Mouse (Mus musculus) stomach, embryonic 15.5 days (tissue): Measurements from ENCODE around the gene Lhb. TPM values are rescaled to one million over a fixed set of nuclear protein-coding genes. Genes with fewer than 3 reads are reported as not detected.
A peak's percentile ranks its signal among the peaks of the same experiment; 100 is the strongest.

Experiments used
- ATAC-seq: fragments of 200-750 bp; cut with Nextera tagmentation; 2 replicates; pipeline ENCODE4 v1.8.0; 2017; ENCODE audit warnings: low read depth, moderate number of reproducible peaks, moderate TSS enrichment; ENCODE audit not compliant: insufficient read depth, low FRiP score
- H3K27ac ChIP-seq: fragments of 300-500 bp; sonication (generic); 2 replicates; pipeline ENCODE4 v1.5.1; 2015; ENCODE audit warnings: mild to moderate bottlenecking, inconsistent platforms
- H3K27me3 ChIP-seq: fragments of 300-500 bp; sonication (generic); replicated peaks from 2 replicates; pipeline ENCODE4 v1.6.1; 2015; ENCODE audit warnings: inconsistent platforms
- H3K36me3 ChIP-seq: fragments of 300-500 bp; sonication (generic); 2 replicates; pipeline ENCODE4 v1.6.1; 2015; ENCODE audit warnings: inconsistent platforms
- H3K4me1 ChIP-seq: fragments of 300-500 bp; sonication (generic); 2 replicates; pipeline ENCODE4 v1.6.1; 2015; ENCODE audit warnings: inconsistent platforms
- H3K4me2 ChIP-seq: fragments of 300-500 bp; sonication (generic); 2 replicates; pipeline ENCODE4 v1.6.1; 2015; ENCODE audit warnings: mild to moderate bottlenecking, inconsistent platforms
- H3K4me3 ChIP-seq: fragments of 300-500 bp; sonication (generic); replicated peaks from 2 replicates; pipeline ENCODE4 v1.5.1; 2015; ENCODE audit warnings: inconsistent platforms
- H3K9ac ChIP-seq: fragments of 300-500 bp; sonication (generic); 2 replicates; pipeline ENCODE4 v1.6.1; 2015; ENCODE audit warnings: inconsistent platforms
- H3K9me3 ChIP-seq: fragments of 300-500 bp; sonication (generic); 2 replicates; pipeline ENCODE4 v1.6.1; 2016; ENCODE audit warnings: inconsistent platforms
- WGBS: fragments of 180-500 bp; shearing (Covaris S2); methylation state at CpG from one replicate; pipeline ENCODE4 v1.1.7; 2015; 5-methylcytosine and 5-hydroxymethylcytosine counted together
- polyA plus RNA-seq: library from polyadenylated mRNA; unstranded; fragments of >200 nt; fragmentation: Nextera tagmentation; extraction: Ambion mirVana; gene quantifications from 2 replicates; pipeline ENCODE4 v1.2.1, GENCODE M21; 2015

Gene Lhb
- polyA plus RNA-seq, 1 experiment from 2014 or later, result not detected

GRCm38 (mm10) chr7:45405091-45406075 is 15.2 kb upstream of the Lhb start, which contains the start of gene Kcna7:
Gene Kcna7, plus strand, starts transcription at chr7:45405653.
- 12% methylated on average over 28 of the region's 28 CpGs for WGBS
- no peak within 1 kb of the TSS; the same call in 1 of the 2 replicates for H3K9ac ChIP-seq
- peak within 1 kb of the TSS; percentile 41 for H3K4me3 ChIP-seq
- peaks cover 16% of the 10 kb centered on the region for H3K4me1 ChIP-seq
- peak within 1 kb of the TSS; percentile 76 for H3K4me2 ChIP-seq
- H3K9me3 ChIP-seq, result no peaks in the 10 kb centered on the region
- peak; percentile 38; the same call in 1 of the 2 replicates for ATAC-seq
- peaks cover 51% of the 10 kb centered on the region for H3K27me3 ChIP-seq
- H3K27ac ChIP-seq, result no peak within 1 kb of the TSS
- H3K36me3 ChIP-seq, result no peaks in the 10 kb centered on the region

- Histone ChIP-seq H3K9me3 (no peaks in the 10 kb centered on the region), H3K4me1 (peaks cover 16% of the 10 kb centered on the region), H3K4me2 (peak overlapping the region; percentile 76), H3K9ac (no peak overlapping the region; the same call in 1 of the 2 replicates), H3K4me3 (peak overlapping the region; percentile 41), H3K36me3 (no peaks in the 10 kb centered on the region), H3K27me3 (peaks cover 60% of the 10 kb centered on the region), H3K27ac (no peak overlapping the region)
- 1% methylated on average over 114 of the region's 114 CpGs for WGBS
- ATAC-seq, result no peak; the same call in 1 of the 2 replicates
Measured at GRCm38 (mm10) chr7:45406157-45407156, 14.2 kb upstream of the Lhb start.

GRCm38 (mm10) chr7:45407836-45408235 is 12.8 kb upstream of the Lhb start:
- Histone ChIP-seq H3K27me3 (peaks cover 68% of the 10 kb centered on the region), H3K36me3 (no peaks in the 10 kb centered on the region)
- ATAC-seq, result no peak

GRCm38 (mm10) chr7:45408351-45408750 is 12.3 kb upstream of the Lhb start:
- H3K9me3 ChIP-seq, result no peaks in the 10 kb centered on the region
- peaks cover 73% of the 10 kb centered on the region for H3K27me3 ChIP-seq
- 64% methylated on average over 7 of the region's 7 CpGs for WGBS
- H3K4me3 ChIP-seq, result no peak overlapping the region
- peaks cover 20% of the 10 kb centered on the region for H3K4me1 ChIP-seq
- no peak overlapping the region for H3K4me2 ChIP-seq
- ATAC-seq, result no peak
- H3K27ac ChIP-seq, result no peak overlapping the region
- H3K9ac ChIP-seq, result no peak overlapping the region
- H3K36me3 ChIP-seq, result no peaks in the 10 kb centered on the region

More at GRCm38 (mm10) chr7:45407836-45408235, 12.8 kb upstream of the Lhb start:
- Histone ChIP-seq H3K4me1 (peaks cover 16% of the 10 kb centered on the region), H3K4me3 (no peak overlapping the region), H3K27ac (no peak overlapping the region), H3K9ac (no peak overlapping the region), H3K4me2 (no peak overlapping the region), H3K9me3 (no peaks in the 10 kb centered on the region)
- 75% methylated on average over 10 of the region's 10 CpGs for WGBS

- peaks cover 77% of the 10 kb centered on the region for H3K27me3 ChIP-seq
- ATAC-seq, result no peak
- no peak overlapping the region for H3K4me2 ChIP-seq
- no peak overlapping the region for H3K4me3 ChIP-seq
- 86% methylated on average over 17 of the region's 17 CpGs for WGBS
- no peaks in the 10 kb centered on the region for H3K9me3 ChIP-seq
- H3K4me1 ChIP-seq, result peaks cover 26% of the 10 kb centered on the region
- no peak overlapping the region for H3K27ac ChIP-seq
- H3K9ac ChIP-seq, result no peak overlapping the region
- no peaks in the 10 kb centered on the region for H3K36me3 ChIP-seq
Measured at GRCm38 (mm10) chr7:45408949-45409348, 11.7 kb upstream of the Lhb start.

- H3K4me1 ChIP-seq, result peaks cover 32% of the 10 kb centered on the region
- no peak overlapping the region for H3K4me3 ChIP-seq
- peaks cover 83% of the 10 kb centered on the region for H3K27me3 ChIP-seq
- H3K27ac ChIP-seq, result no peak overlapping the region
- H3K4me2 ChIP-seq, result no peak overlapping the region
- ATAC-seq, result no peak
- no peak overlapping the region for H3K9ac ChIP-seq
- H3K36me3 ChIP-seq, result no peaks in the 10 kb centered on the region
- 85% methylated on average over 8 of the region's 8 CpGs for WGBS
- no peaks in the 10 kb centered on the region for H3K9me3 ChIP-seq
Measured at GRCm38 (mm10) chr7:45409497-45410163, 11.0 kb upstream of the Lhb start.

GRCm38 (mm10) chr7:45412421-45412820 is 8.2 kb upstream of the Lhb start:
- 68% methylated on average over 2 of the region's 2 CpGs for WGBS
- Histone ChIP-seq H3K4me2 (no peak overlapping the region), H3K9me3 (no peaks in the 10 kb centered on the region), H3K27ac (no peak overlapping the region), H3K36me3 (no peaks in the 10 kb centered on the region), H3K4me3 (no peak overlapping the region), H3K9ac (no peak overlapping the region), H3K4me1 (peaks cover 31% of the 10 kb centered on the region), H3K27me3 (peaks cover 81% of the 10 kb centered on the region)
- no peak for ATAC-seq

- Histone ChIP-seq H3K4me2 (peak within 1 kb of the TSS; percentile 97), H3K27ac (peak within 1 kb of the TSS; percentile 67), H3K9me3 (no peaks in the 10 kb centered on the region)
Measured at GRCm38 (mm10) chr7:45413113-45413863, 7.3 kb upstream of the Lhb start, which contains the start of gene Ntf5. Gene Ntf5, plus strand, starts transcription at chr7:45413695.

GRCm38 (mm10) chr7:45413864-45414739 is 6.5 kb upstream of the Lhb start:
- peak; percentile 25; the same call in 1 of the 2 replicates for ATAC-seq
- peak overlapping the region; percentile 57 for H3K4me3 ChIP-seq
- no peaks in the 10 kb centered on the region for H3K9me3 ChIP-seq
- H3K9ac ChIP-seq, result peak overlapping the region; percentile 54
- H3K4me1 ChIP-seq, result peaks cover 38% of the 10 kb centered on the region
- H3K27ac ChIP-seq, result peak overlapping the region; percentile 67
- no peaks in the 10 kb centered on the region for H3K36me3 ChIP-seq
- WGBS, result 1% methylated on average over 27 of the region's 27 CpGs
- H3K4me2 ChIP-seq, result peak overlapping the region; percentile 97
- H3K27me3 ChIP-seq, result peaks cover 80% of the 10 kb centered on the region

More at GRCm38 (mm10) chr7:45413113-45413863, 7.3 kb upstream of the Lhb start, which contains the start of gene Ntf5:
- peaks cover 79% of the 10 kb centered on the region for H3K27me3 ChIP-seq
- 2% methylated on average over 42 of the region's 45 CpGs for WGBS
- ATAC-seq, result peak; percentile 40
- H3K4me1 ChIP-seq, result peaks cover 38% of the 10 kb centered on the region
- peak within 1 kb of the TSS; percentile 57 for H3K4me3 ChIP-seq
- H3K9ac ChIP-seq, result peak within 1 kb of the TSS; percentile 54
- no peaks in the 10 kb centered on the region for H3K36me3 ChIP-seq

GRCm38 (mm10) chr7:45414740-45415224 is 5.8 kb upstream of the Lhb start:
- peak overlapping the region; percentile 97 for H3K4me2 ChIP-seq
- H3K27ac ChIP-seq, result no peak overlapping the region
- 54% methylated on average over 12 of the region's 12 CpGs for WGBS
- H3K27me3 ChIP-seq, result peaks cover 73% of the 10 kb centered on the region
- no peaks in the 10 kb centered on the region for H3K9me3 ChIP-seq
- H3K36me3 ChIP-seq, result no peaks in the 10 kb centered on the region
- ATAC-seq, result no peak
- H3K4me1 ChIP-seq, result peaks cover 38% of the 10 kb centered on the region
- H3K9ac ChIP-seq, result no peak overlapping the region
- no peak overlapping the region for H3K4me3 ChIP-seq
